In genomic region chr5:23508630-23509029, GRCm38 (mm10) we compare ENCODE assay signal across 23 mouse cellular contexts.
A peak's percentile ranks its signal among the peaks of the same experiment; 100 is the strongest.
DNase-seq lines count a peak whose midpoint lies in the region; ATAC-seq lines count a peak whose summit lies in the region.
"Had no signal": no experiment of that assay in that cellular context is flagged by ENCODE, and none has a peak within 500 bp of the region (broad histone marks: within the 10 kb centered on the region; RNA-seq: fewer than 3 reads in every experiment).

No protein-coding gene starts in this region.

- ATAC-seq in frontal cortex, adult (ENCODE audit: low TSS enrichment), result peak; percentile 25; the same call in 1 of the 2 replicates
- ATAC-seq in neural tube, embryonic 11.5 days (ENCODE audit: insufficient read depth, low FRiP score, low TSS enrichment), result 0 out of 2 replicates have a peak, but pooled peaks have one; percentile 37
- peak; percentile 74 for ATAC-seq in hindbrain, embryonic 12.5 days (ENCODE audit: low FRiP score)
- 0 out of 2 replicates have a peak, but pooled peaks have one; percentile 45 for ATAC-seq in neural tube, embryonic 14.5 days (ENCODE audit: low read depth)
- ATAC-seq: intestine, postnatal 0 days; liver, embryonic 12.5 days had no signal

- no peak overlapping the region for H3K27ac ChIP-seq in neural tube, embryonic 11.5 days (ENCODE audit: low read depth, low read length)
- no peak overlapping the region for H3K27ac ChIP-seq in hindbrain, embryonic 12.5 days
- no peak overlapping the region for H3K27ac ChIP-seq in neural tube, embryonic 14.5 days (ENCODE audit: low read depth, low read length)
- H3K27ac ChIP-seq: heart, embryonic 13.5 days; left cerebral cortex, adult 2 months; limb, embryonic 10.5 days; liver, embryonic 12.5 days; lung, embryonic 15.5 days; macrophage had no signal

- H3K9me3 ChIP-seq in neural tube, embryonic 11.5 days (ENCODE audit: control insufficient read depth, low read length), result no peaks in the 10 kb centered on the region
- no peaks in the 10 kb centered on the region for H3K9me3 ChIP-seq in hindbrain, embryonic 12.5 days (replicated peaks)
- H3K9me3 ChIP-seq in neural tube, embryonic 14.5 days (ENCODE audit: control insufficient read depth, low read length), result no peaks in the 10 kb centered on the region
- H3K9me3 ChIP-seq: G1E; heart, embryonic 13.5 days; limb, embryonic 10.5 days; liver, embryonic 12.5 days; lung, embryonic 15.5 days had no signal

- no peak overlapping the region for H3K4me3 ChIP-seq in neural tube, embryonic 11.5 days (ENCODE audit: low read depth, low read length)
- H3K4me3 ChIP-seq in hindbrain, embryonic 12.5 days, result no peak overlapping the region
- H3K4me3 ChIP-seq in neural tube, embryonic 14.5 days (ENCODE audit: low read depth, low read length), result no peak overlapping the region
- H3K4me3 ChIP-seq: heart, embryonic 13.5 days; left cerebral cortex, adult 2 months; limb, embryonic 10.5 days; liver, embryonic 12.5 days; lung, embryonic 15.5 days had no signal

- H3K9ac ChIP-seq in neural tube, embryonic 11.5 days (ENCODE audit: low read length), result no peak overlapping the region
- no peak overlapping the region for H3K9ac ChIP-seq in hindbrain, embryonic 12.5 days
- no peak overlapping the region for H3K9ac ChIP-seq in neural tube, embryonic 14.5 days (replicated peaks; ENCODE audit: low read depth, low read length)
- H3K9ac ChIP-seq: heart, embryonic 13.5 days; liver, embryonic 12.5 days; lung, embryonic 15.5 days had no signal

- H3K27me3 ChIP-seq in neural tube, embryonic 11.5 days (ENCODE audit: control insufficient read depth, insufficient read depth, low read length), result no peaks in the 10 kb centered on the region
- H3K27me3 ChIP-seq in hindbrain, embryonic 12.5 days, result no peaks in the 10 kb centered on the region
- no peaks in the 10 kb centered on the region for H3K27me3 ChIP-seq in neural tube, embryonic 14.5 days (ENCODE audit: control insufficient read depth, insufficient read depth, low read length)
- H3K27me3 ChIP-seq: heart, embryonic 13.5 days; liver, embryonic 12.5 days; lung, embryonic 15.5 days had no signal

- DNase-seq in frontal cortex, postnatal 10 days (ENCODE audit: low spot score in 2 of 2), result no peak
- no peak for DNase-seq in neural tube, embryonic 11.5 days (ENCODE audit: low spot score)
- no peak for DNase-seq in neural tube, embryonic 10.5 days (ENCODE audit: extremely low spot score, low spot score)
- DNase-seq in liver, result no peak
- no peak for DNase-seq in frontal cortex, postnatal 14 days (ENCODE audit: low spot score in 2 of 2)
- DNase-seq: adrenal gland, adult 2 months; cerebellum, adult 18-20 months; cerebellum, postnatal 36 days; gastrocnemius, postnatal 36 days; heart, postnatal 4 days; kidney, postnatal 10 days; thymus, postnatal 25 days had no signal

- H3K36me3 ChIP-seq in neural tube, embryonic 11.5 days (ENCODE audit: control insufficient read depth, insufficient read depth, low read length), result no peaks in the 10 kb centered on the region; the same call in 1 of the 2 replicates
- peaks cover 18% of the 10 kb centered on the region for H3K36me3 ChIP-seq in hindbrain, embryonic 12.5 days
- peaks cover 7% of the 10 kb centered on the region; the same call in 1 of the 2 replicates for H3K36me3 ChIP-seq in neural tube, embryonic 14.5 days (ENCODE audit: control insufficient read depth, insufficient read depth, low read length)

- no peaks in the 10 kb centered on the region for H3K4me1 ChIP-seq in neural tube, embryonic 11.5 days (ENCODE audit: control insufficient read depth, insufficient read depth, low read length)
- no peaks in the 10 kb centered on the region for H3K4me1 ChIP-seq in hindbrain, embryonic 12.5 days
- H3K4me1 ChIP-seq in neural tube, embryonic 14.5 days (ENCODE audit: control insufficient read depth, insufficient read depth, low read length), result no peaks in the 10 kb centered on the region
- H3K4me1 ChIP-seq: heart, embryonic 13.5 days; limb, embryonic 10.5 days; liver, embryonic 12.5 days; lung, embryonic 15.5 days had no signal

- WGBS in neural tube, embryonic 11.5 days, result 76% methylated on average over 6 of the region's 6 CpGs
- 68% methylated on average over 6 of the region's 6 CpGs for WGBS in hindbrain, embryonic 12.5 days
- 68% methylated on average over 6 of the region's 6 CpGs for WGBS in neural tube, embryonic 14.5 days

- H3K4me2 ChIP-seq in neural tube, embryonic 11.5 days (ENCODE audit: low read depth), result no peak overlapping the region
- H3K4me2 ChIP-seq in hindbrain, embryonic 12.5 days (replicated peaks), result no peak overlapping the region
- H3K4me2 ChIP-seq in neural tube, embryonic 14.5 days (ENCODE audit: low read depth, low read length), result no peak overlapping the region
- H3K4me2 ChIP-seq: heart, embryonic 13.5 days; liver, embryonic 12.5 days; lung, embryonic 15.5 days had no signal
